9 mouse cellular contexts compared by ENCODE assay signal in the genomic region with DNA sequence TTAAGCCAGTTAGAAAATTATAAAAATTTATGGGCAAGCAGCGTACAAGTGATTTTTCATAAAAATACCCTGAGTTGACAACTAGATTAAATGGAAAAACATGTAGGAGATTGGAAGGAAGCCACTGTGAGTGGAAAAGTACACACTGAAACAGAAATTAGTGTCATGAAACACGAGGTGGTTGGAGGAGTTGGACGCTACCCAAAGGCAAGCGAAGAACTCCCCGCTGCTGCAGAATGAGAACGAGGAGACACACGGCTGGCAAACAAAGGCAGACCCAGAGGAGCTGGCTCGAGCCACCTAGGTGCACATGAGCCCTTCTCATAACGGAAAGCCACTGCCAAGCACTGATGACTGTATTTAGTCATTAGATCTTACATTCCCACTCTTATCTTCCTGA.
A peak's percentile ranks its signal among the peaks of the same experiment; 100 is the strongest.
DNase-seq lines count a peak whose midpoint lies in the region; ATAC-seq lines count a peak whose summit lies in the region.
"Had no signal": no experiment of that assay in that cellular context is flagged by ENCODE, and none has a peak within 500 bp of the region (broad histone marks: within the 10 kb centered on the region; RNA-seq: fewer than 3 reads in every experiment).

No protein-coding gene starts in this region.

- H3K4me2 ChIP-seq in lung, embryonic 16.5 days (ENCODE audit: low read depth, low read length), result no peak overlapping the region
- H3K4me2 ChIP-seq: hindbrain, embryonic 15.5 days had no signal

- WGBS in lung, embryonic 16.5 days, result 23% methylated on average over 9 of the region's 9 CpGs

- no peaks in the 10 kb centered on the region for H3K9me3 ChIP-seq in lung, embryonic 16.5 days (ENCODE audit: control insufficient read depth, low read length)
- H3K9me3 ChIP-seq: hindbrain, embryonic 15.5 days had no signal

- no peak overlapping the region for H3K4me3 ChIP-seq in lung, embryonic 16.5 days (ENCODE audit: low read length)
- H3K4me3 ChIP-seq: hindbrain, embryonic 15.5 days had no signal

- peak; percentile 3; the same call in 1 of the 2 replicates for ATAC-seq in lung, embryonic 16.5 days (ENCODE audit: low read depth)

- H3K9ac ChIP-seq in lung, embryonic 16.5 days (ENCODE audit: low read length), result no peak overlapping the region
- H3K9ac ChIP-seq: hindbrain, embryonic 15.5 days had no signal

- H3K27me3 ChIP-seq in lung, embryonic 16.5 days (ENCODE audit: control insufficient read depth, insufficient read depth, low read depth, low read length), result no peaks in the 10 kb centered on the region
- H3K27me3 ChIP-seq: hindbrain, embryonic 15.5 days had no signal

- peak; percentile 33 to 62 for DNase-seq in adrenal gland, adult (ENCODE audit: inconsistent age in 2 of 2, low spot score in 1 of 2)
- no peak for DNase-seq in adrenal gland, postnatal 4 days (ENCODE audit: low spot score in 2 of 2)
- peak; percentile 91 for DNase-seq in adipocyte (ENCODE audit: low spot score)
- peak; percentile 23 to 28 for DNase-seq in frontal cortex, postnatal 10 days (ENCODE audit: low spot score in 2 of 2)
- DNase-seq in kidney, postnatal 4 days, result peak; percentile 18 to 42
- DNase-seq in urinary bladder, postnatal 36 days (ENCODE audit: low spot score in 2 of 2), result peak; percentile 8 to 45
- no peak for DNase-seq in spleen, postnatal 10 days (ENCODE audit: low spot score in 2 of 2)

- no peaks in the 10 kb centered on the region for H3K36me3 ChIP-seq in lung, embryonic 16.5 days (ENCODE audit: control insufficient read depth, insufficient read depth, low read length)
- H3K36me3 ChIP-seq: hindbrain, embryonic 15.5 days had no signal

- peaks cover 7% of the 10 kb centered on the region; the same call in 1 of the 2 replicates for H3K4me1 ChIP-seq in lung, embryonic 16.5 days (replicated peaks; ENCODE audit: control insufficient read depth, insufficient read depth, low read length)

- no peak overlapping the region for H3K27ac ChIP-seq in lung, embryonic 16.5 days (ENCODE audit: low read length)
- H3K27ac ChIP-seq: hindbrain, embryonic 15.5 days had no signal

Comparison
In these comparisons a context has a peak if more than half of its experiments do, and no peak if none do; other contexts are left out.
1. DNase-seq: peak in adrenal gland, adult (2 of 2), adipocyte (single experiment), frontal cortex, postnatal 10 days (2 of 2), kidney, postnatal 4 days (2 of 2) and urinary bladder, postnatal 36 days (2 of 2); none in adrenal gland, postnatal 4 days (0 of 2) and spleen, postnatal 10 days (0 of 2).